7 mouse cellular contexts compared by ENCODE assay signal in the genomic region with DNA sequence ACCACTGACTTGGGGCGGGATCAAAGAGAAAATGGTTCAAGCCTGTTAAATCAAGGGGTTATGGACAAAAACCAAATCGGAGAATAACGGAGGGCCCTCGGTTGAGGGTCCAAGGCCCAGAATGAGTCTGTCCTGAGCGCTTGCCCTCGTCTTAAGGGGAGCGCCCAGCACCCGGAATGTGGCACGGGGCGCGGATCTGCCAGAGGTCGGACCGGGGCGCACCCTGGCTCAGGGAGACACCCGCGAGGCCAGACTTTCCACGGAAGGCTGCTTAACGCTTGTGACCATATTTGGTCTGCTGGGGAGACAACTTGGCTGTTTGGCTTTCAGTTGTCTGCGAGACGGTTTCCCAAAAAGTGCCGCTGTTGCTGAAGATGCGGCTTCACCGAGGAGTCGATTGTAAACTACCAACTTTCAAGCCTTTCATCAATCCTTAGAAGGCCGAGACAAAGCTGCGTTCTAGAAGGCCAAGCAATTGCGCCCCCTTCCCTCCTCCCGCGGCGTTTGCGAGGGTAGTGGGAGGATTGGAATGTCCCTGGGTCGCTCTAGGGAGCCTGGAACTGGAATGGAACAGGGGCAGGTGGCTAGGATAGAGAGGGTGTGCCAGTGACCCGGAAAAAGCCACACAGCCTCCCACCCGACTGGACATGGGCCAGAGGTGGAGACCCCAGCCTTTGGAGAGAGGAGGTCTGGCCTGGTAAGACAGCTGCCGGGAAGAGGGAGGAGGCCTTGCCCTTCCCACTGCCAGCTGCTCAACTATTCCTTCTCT. TPM values are rescaled to one million over a fixed set of nuclear protein-coding genes. Genes with fewer than 3 reads are reported as not detected.
DNase-seq lines count a peak whose midpoint lies in the region; ATAC-seq lines count a peak whose summit lies in the region.

No protein-coding gene starts in this region.

- no peaks in the 10 kb centered on the region for H3K36me3 ChIP-seq in forebrain, embryonic 14.5 days (ENCODE audit: control insufficient read depth, insufficient read depth, low read length)
- H3K36me3 ChIP-seq in stomach, embryonic 15.5 days: no peaks in the 10 kb centered on the region

- no peaks in the 10 kb centered on the region for H3K27me3 ChIP-seq in forebrain, embryonic 14.5 days (replicated peaks; ENCODE audit: control insufficient read depth, insufficient read depth, low read length)
- no peaks in the 10 kb centered on the region for H3K27me3 ChIP-seq in stomach, embryonic 15.5 days (replicated peaks)

- peak; percentile 97 for DNase-seq in Muller cell, postnatal 12 days (ENCODE audit: inconsistent ontology term)
- peak; percentile 37 for DNase-seq in adrenal gland, adult 8-10 months
- peak; percentile 67 for DNase-seq in forebrain, embryonic 14.5 days (ENCODE audit: low spot score)
- peak; percentile 76 for DNase-seq in heart, postnatal 25 days (ENCODE audit: low spot score)
- DNase-seq in left cerebral cortex, postnatal 25 days (ENCODE audit: low spot score in 2 of 2): peak; percentile 14
- DNase-seq in mesoderm, embryonic 11.5 days (ENCODE audit: low read depth, low spot score): peak; percentile 76

- H3K9ac ChIP-seq in forebrain, embryonic 14.5 days (ENCODE audit: low read length): peak overlapping the region; percentile 77
- H3K9ac ChIP-seq in stomach, embryonic 15.5 days: peak overlapping the region; percentile 26

- WGBS in forebrain, embryonic 14.5 days: 1% methylated on average over 35 of the region's 35 CpGs
- under 1% methylated on average over 35 of the region's 35 CpGs for WGBS in stomach, embryonic 15.5 days

- peak overlapping the region; percentile 72 for H3K4me3 ChIP-seq in forebrain, embryonic 14.5 days (ENCODE audit: low read depth, low read length)
- H3K4me3 ChIP-seq in stomach, embryonic 15.5 days (replicated peaks): peak overlapping the region; percentile 69

- no peaks in the 10 kb centered on the region; the same call in 1 of the 2 replicates for H3K4me1 ChIP-seq in forebrain, embryonic 14.5 days (ENCODE audit: control insufficient read depth, insufficient read depth, low read length)
- peaks cover 11% of the 10 kb centered on the region; the same call in 1 of the 2 replicates for H3K4me1 ChIP-seq in stomach, embryonic 15.5 days

- peak; percentile 57 for ATAC-seq in forebrain, embryonic 14.5 days
- peak; percentile 45 for ATAC-seq in stomach, embryonic 15.5 days (ENCODE audit: insufficient read depth, low FRiP score, low read depth)

- peak overlapping the region; percentile 93 for H3K4me2 ChIP-seq in forebrain, embryonic 14.5 days (ENCODE audit: low read length)
- peak overlapping the region; percentile 85 for H3K4me2 ChIP-seq in stomach, embryonic 15.5 days

- H3K9me3 ChIP-seq in forebrain, embryonic 14.5 days (replicated peaks; ENCODE audit: control insufficient read depth, low read length): no peaks in the 10 kb centered on the region
- no peaks in the 10 kb centered on the region for H3K9me3 ChIP-seq in stomach, embryonic 15.5 days

- intact Hi-C loops in heart, postnatal 25 days (cut with DNase I): loop anchor here (2.0 kb wide), 1 partner anchor 39 kb away; no protein-coding TSS in a partner anchor
- intact Hi-C loops in left cerebral cortex, postnatal 25 days (cut with DNase I): loop anchor here (5.0 kb wide), 1 partner anchor 69 kb away; no protein-coding TSS in a partner anchor

- peak overlapping the region; percentile 77; the same call in 1 of the 2 replicates for H3K27ac ChIP-seq in forebrain, embryonic 14.5 days (ENCODE audit: low read depth, low read length)
- H3K27ac ChIP-seq in stomach, embryonic 15.5 days: peak overlapping the region; percentile 96

RNA-seq across cellular contexts. Expression of a gene that starts 0.5 kb away (rescaled TPM):
- 10 to 100 TPM; 34.4 to 44.0 (median 37.2) TPM for total RNA-seq in adrenal gland, adult 8-10 months (2022)
- polyA plus RNA-seq in forebrain, embryonic 14.5 days (2014; fragmentation: Nextera tagmentation; extraction: Ambion mirVana): 12.7 and 12.8 TPM in 2 replicates
- total RNA-seq in heart, postnatal 25 days (2021): 10 to 100 TPM; 57.9 to 61.6 TPM
- 10 to 100 TPM; 14.1 to 14.4 TPM for total RNA-seq in left cerebral cortex, postnatal 25 days (2021)
- polyA plus RNA-seq in stomach, embryonic 15.5 days (2015; fragmentation: Nextera tagmentation; extraction: Ambion mirVana): 16.9 and 18.9 TPM in 2 replicates

Comparison
In these comparisons a context has a peak if more than half of its experiments do, and no peak if none do; other contexts are left out.
1. Peak in every context shown above with its lines: DNase-seq, ATAC-seq, H3K4me3 ChIP-seq and H3K27ac ChIP-seq.
2. DNase-seq: peak in every context shown above with its lines; median percentile 97 in Muller cell, postnatal 12 days; 76 in heart, postnatal 25 days; 76 in mesoderm, embryonic 11.5 days; 67 in forebrain, embryonic 14.5 days; 37 in adrenal gland, adult 8-10 months; 14 in left cerebral cortex, postnatal 25 days.